Mouse (Mus musculus) c-Kit-negative CD71-positive TER-119-positive erythroid progenitor cells, embryonic 14.5 days (primary cell): ENCODE results near the gene Ppp1r3d.

Experiments used
- DNase-seq: peaks from one replicate; pipeline ENCODE4 v3.0.0-alpha.2; 2013; ENCODE audit warnings: low read depth, low spot score

The Ppp1r3d gene

DNA sequence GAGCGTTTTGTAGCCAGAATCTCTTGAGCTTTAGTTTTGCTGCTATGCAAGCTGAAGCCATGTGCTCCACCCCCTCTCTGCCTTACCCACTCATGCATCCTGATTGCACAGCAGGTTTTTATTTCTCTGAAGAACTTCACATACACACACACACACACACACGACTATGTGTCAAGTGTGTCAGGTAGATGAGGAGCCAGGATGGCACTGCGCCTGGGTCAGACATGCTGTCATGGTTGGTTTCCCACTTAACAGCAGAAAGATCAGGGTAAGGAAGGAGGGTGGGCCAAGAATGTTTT, 827 bp upstream of the Ppp1r3d start:
- DNase-seq: no peak

DNA sequence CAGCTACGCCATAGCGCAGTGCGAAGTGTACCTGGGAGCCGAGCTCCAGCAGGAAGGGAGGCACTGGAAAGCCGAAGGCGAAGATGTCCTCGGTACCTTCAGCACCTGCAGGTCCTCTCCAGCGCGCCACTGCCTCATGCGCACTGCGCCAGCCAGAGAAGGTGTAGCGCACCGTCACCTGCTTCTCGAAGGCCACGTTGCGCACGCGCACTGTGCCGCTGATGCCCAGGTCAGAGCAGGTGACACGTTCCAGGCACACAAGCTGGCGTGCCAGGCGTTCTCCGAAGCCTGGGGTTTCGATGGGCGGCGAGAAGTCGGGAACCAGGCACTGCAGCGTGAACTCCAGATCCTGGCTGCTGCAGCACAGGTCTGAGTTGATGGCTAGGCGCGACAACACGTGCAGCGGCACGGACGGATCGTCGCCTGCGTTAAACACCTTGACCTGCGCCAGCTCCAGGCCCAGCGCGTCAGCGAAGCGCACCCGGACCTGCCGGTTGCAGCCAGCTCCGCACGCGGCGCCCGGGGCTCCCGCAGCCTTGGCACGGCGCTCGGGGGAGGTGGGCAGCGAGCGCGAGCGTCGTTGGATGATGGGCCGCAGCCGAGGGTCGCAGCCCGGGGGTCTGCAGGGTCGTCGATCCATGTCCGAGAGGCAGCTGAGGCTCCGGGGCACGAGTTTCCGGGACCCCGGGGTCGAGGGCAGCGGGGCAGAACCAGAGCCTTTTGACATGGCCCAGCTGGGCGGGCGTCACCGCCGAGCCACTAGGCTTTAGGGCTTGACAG, 601 bp downstream of the Ppp1r3d start:
- DNase-seq: no peak

DNA sequence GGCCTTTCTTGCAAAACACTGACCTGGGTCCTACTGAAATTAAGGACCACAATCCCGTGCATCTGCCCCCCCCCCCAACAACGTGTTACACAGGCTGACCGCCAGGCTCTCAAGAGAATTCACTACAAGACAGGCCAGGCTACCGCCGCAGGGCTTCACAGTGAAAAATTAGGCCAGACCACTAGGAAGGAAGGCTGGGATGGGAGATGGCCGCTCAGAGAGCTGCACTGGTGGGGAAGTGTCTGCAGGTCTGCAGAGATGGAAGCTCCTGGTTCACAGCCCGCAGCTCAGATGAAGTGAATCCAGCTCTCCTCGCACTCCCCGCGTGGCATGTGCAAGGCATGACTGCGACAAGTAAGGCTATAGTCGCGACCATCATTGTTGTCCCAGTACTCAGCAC, 1.2 kb downstream of the Ppp1r3d start:
- no peak for DNase-seq

DNA sequence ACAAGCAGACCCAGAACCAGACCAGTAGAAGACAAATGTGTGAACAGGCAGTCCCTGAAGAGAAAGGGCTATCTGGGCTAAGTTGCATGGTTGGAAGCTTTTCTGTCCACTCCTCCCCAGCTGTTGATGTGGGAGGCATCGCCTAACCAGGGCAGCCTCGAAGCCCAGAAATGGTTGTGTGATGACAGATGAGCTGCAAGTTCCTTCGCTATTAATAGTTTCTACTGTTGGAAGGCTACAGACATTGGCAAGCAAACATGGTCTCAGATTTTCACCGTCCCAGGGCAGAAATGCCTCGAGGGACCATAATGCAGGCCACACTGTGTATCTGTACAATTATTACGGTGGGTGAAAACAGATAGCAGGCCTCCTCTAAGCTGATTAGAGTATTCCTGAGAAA, 1.7 kb downstream of the Ppp1r3d start:
- DNase-seq: no peak

DNA sequence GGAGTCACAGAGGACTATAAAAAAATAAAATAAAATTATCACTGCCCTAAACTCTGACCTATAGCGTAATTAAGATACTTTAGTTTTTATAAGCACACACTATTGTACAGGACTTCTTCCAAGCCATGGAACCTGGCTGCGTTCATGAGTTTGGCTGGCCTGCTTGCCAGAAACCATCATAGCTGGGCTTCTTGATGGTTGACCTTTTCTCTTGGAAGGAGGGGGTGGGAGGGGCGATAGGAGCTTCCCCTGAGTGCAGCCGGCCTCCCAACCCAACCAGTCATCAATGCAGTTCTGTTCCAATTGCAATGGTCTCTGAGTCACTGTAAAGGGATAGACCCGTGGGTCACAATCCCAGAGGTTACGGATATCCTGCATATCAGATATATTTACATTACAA, 4.0 kb downstream of the Ppp1r3d start:
- no peak for DNase-seq

GRCm38 (mm10) chr2:178409024-178409423, 5.2 kb downstream of the Ppp1r3d start:
- no peak for DNase-seq

GRCm38 (mm10) chr2:178407053-178407815, 7.0 kb downstream of the Ppp1r3d start, which contains the start of gene Sycp2:
Gene Sycp2, minus strand, starts transcription at chr2:178407685.
- no peak for DNase-seq
